In the genomic region with DNA sequence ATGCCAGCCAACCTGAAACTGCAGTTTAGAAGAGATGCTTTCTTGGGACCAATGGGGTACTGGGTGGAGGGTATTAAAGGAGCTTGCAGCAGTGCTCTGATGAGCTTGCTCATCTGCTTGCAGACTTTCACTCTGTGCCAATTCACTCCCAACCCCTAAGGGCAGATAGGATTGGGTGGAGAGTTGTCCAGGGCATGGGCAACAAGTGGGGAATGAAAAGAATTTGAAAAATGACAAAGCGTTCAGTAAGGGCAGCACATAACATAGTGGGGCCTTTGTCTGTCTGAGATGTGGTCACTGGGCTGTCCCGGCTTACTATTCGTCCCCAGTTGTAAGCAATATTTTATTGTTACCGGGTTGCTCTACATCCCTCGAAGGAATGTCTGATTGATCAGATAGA, we compare ENCODE assay signal across 15 mouse cellular contexts.
DNase-seq lines count a peak whose midpoint lies in the region; ATAC-seq lines count a peak whose summit lies in the region.
"Had no signal": no experiment of that assay in that cellular context is flagged by ENCODE, and none has a peak within 500 bp of the region (broad histone marks: within the 10 kb centered on the region; RNA-seq: fewer than 3 reads in every experiment).

No protein-coding gene starts in this region.

- no peak overlapping the region for H3K4me3 ChIP-seq in hindbrain, embryonic 11.5 days (ENCODE audit: low read depth, low read length)
- no peak overlapping the region for H3K4me3 ChIP-seq in hindbrain, embryonic 13.5 days
- no peak overlapping the region for H3K4me3 ChIP-seq in embryonic facial prominence, embryonic 10.5 days
- H3K4me3 ChIP-seq: embryonic facial prominence, embryonic 12.5 days; gastrocnemius, adult 2 months; heart, adult 2 months had no signal

- ATAC-seq in hindbrain, embryonic 11.5 days (ENCODE audit: low FRiP score) = peak; percentile 60; the same call in 1 of the 2 replicates
- no peak for ATAC-seq in hindbrain, embryonic 13.5 days (ENCODE audit: low FRiP score)
- ATAC-seq: CD4-positive, CD25-positive, alpha-beta regulatory T cell, adult 4 months had no signal

- H3K36me3 ChIP-seq in hindbrain, embryonic 11.5 days (ENCODE audit: control insufficient read depth, insufficient read depth, low read length) = no peaks in the 10 kb centered on the region
- H3K36me3 ChIP-seq in hindbrain, embryonic 13.5 days = no peaks in the 10 kb centered on the region
- no peaks in the 10 kb centered on the region for H3K36me3 ChIP-seq in embryonic facial prominence, embryonic 10.5 days (replicated peaks)
- H3K36me3 ChIP-seq: embryonic facial prominence, embryonic 12.5 days had no signal

- no peak overlapping the region for H3K4me2 ChIP-seq in hindbrain, embryonic 11.5 days (replicated peaks; ENCODE audit: low read depth, low read length)
- H3K4me2 ChIP-seq in hindbrain, embryonic 13.5 days = no peak overlapping the region
- H3K4me2 ChIP-seq: embryonic facial prominence, embryonic 12.5 days had no signal

- DNase-seq in hindbrain, embryonic 11.5 days (ENCODE audit: low spot score) = no peak
- peak; percentile 60 for DNase-seq in retina, postnatal 1 day
- DNase-seq in retina, embryonic 14.5 days (ENCODE audit: low spot score) = no peak
- DNase-seq in embryonic facial prominence, embryonic 10.5 days (ENCODE audit: low spot score) = peak; percentile 18
- DNase-seq in thymus, adult 18-20 months = no peak
- no peak for DNase-seq in kidney, postnatal 10 days
- DNase-seq: adrenal gland, postnatal 14 days; cerebellum, adult 8-10 months; gastrocnemius, adult 2 months; heart, adult 2 months; lung, postnatal 36 days; right cerebral cortex, postnatal 14 days had no signal

- H3K9ac ChIP-seq in hindbrain, embryonic 11.5 days (ENCODE audit: low read depth, low read length) = no peak overlapping the region
- no peak overlapping the region for H3K9ac ChIP-seq in hindbrain, embryonic 13.5 days
- H3K9ac ChIP-seq: embryonic facial prominence, embryonic 12.5 days had no signal

- H3K27me3 ChIP-seq in hindbrain, embryonic 11.5 days (ENCODE audit: control insufficient read depth, insufficient read depth, low read length) = no peaks in the 10 kb centered on the region
- no peaks in the 10 kb centered on the region for H3K27me3 ChIP-seq in hindbrain, embryonic 13.5 days
- no peaks in the 10 kb centered on the region for H3K27me3 ChIP-seq in embryonic facial prominence, embryonic 10.5 days (replicated peaks; ENCODE audit: low read depth, poor library complexity, severe bottlenecking)
- H3K27me3 ChIP-seq: embryonic facial prominence, embryonic 12.5 days had no signal

- WGBS in hindbrain, embryonic 11.5 days = 36% methylated on average over 5 of the region's 5 CpGs
- 22% methylated on average over 5 of the region's 5 CpGs for WGBS in hindbrain, embryonic 13.5 days
- 17% methylated on average over 5 of the region's 5 CpGs for WGBS in embryonic facial prominence, embryonic 10.5 days

- H3K9me3 ChIP-seq in hindbrain, embryonic 11.5 days (ENCODE audit: control insufficient read depth, low read length) = no peaks in the 10 kb centered on the region
- H3K9me3 ChIP-seq in hindbrain, embryonic 13.5 days = no peaks in the 10 kb centered on the region
- H3K9me3 ChIP-seq in embryonic facial prominence, embryonic 10.5 days = no peaks in the 10 kb centered on the region
- H3K9me3 ChIP-seq: embryonic facial prominence, embryonic 12.5 days had no signal

- no peak overlapping the region for H3K27ac ChIP-seq in hindbrain, embryonic 11.5 days (ENCODE audit: low read depth, low read length)
- H3K27ac ChIP-seq in hindbrain, embryonic 13.5 days = no peak overlapping the region
- H3K27ac ChIP-seq in embryonic facial prominence, embryonic 10.5 days (replicated peaks) = peak overlapping the region; percentile 51
- H3K27ac ChIP-seq: embryonic facial prominence, embryonic 12.5 days; gastrocnemius, adult 2 months; heart, adult 2 months had no signal

- no peaks in the 10 kb centered on the region for H3K4me1 ChIP-seq in hindbrain, embryonic 11.5 days (replicated peaks; ENCODE audit: control insufficient read depth, insufficient read depth, low read length)
- peaks cover 4% of the 10 kb centered on the region; the same call in 1 of the 2 replicates for H3K4me1 ChIP-seq in hindbrain, embryonic 13.5 days (replicated peaks)
- peaks cover 15% of the 10 kb centered on the region for H3K4me1 ChIP-seq in embryonic facial prominence, embryonic 10.5 days

Comparison
In these comparisons a context has a peak if more than half of its experiments do, and no peak if none do; other contexts are left out.
1. DNase-seq: peak in retina, postnatal 1 day (single experiment) and embryonic facial prominence, embryonic 10.5 days (single experiment); none in hindbrain, embryonic 11.5 days (single experiment), retina, embryonic 14.5 days (single experiment), thymus, adult 18-20 months (0 of 2) and kidney, postnatal 10 days (single experiment).